Mouse (Mus musculus): ENCODE results near the gene Hoxd12. TPM values are rescaled to one million over a fixed set of nuclear protein-coding genes. Genes with fewer than 3 reads are reported as not detected.

Hoxd12 gene
- polyA plus RNA-seq, 1 experiment: not detected

GRCm38 (mm10) chr2:74708676-74709075, 33.9 kb downstream of the Hoxd12 start:
- H3K4me3 ChIP-seq (replicated peaks): no peak overlapping the region
- no peaks in the 10 kb centered on the region for H3K4me1 ChIP-seq (ENCODE audit: control insufficient read depth)
- H3K36me3 ChIP-seq (ENCODE audit: control insufficient read depth): no peaks in the 10 kb centered on the region
- no peaks in the 10 kb centered on the region; the same call in 1 of the 2 replicates for H3K9me3 ChIP-seq (ENCODE audit: control insufficient read depth, low read length)
- H3K27me3 ChIP-seq (ENCODE audit: control insufficient read depth): peaks cover 100% of the 10 kb centered on the region
- TF ChIP-seq TAL1 (IDR thresholded peaks at IDR 0.05; ENCODE audit: low read length) (no peak), GATA1 (IDR thresholded peaks at IDR 0.05; ENCODE audit: low read length) (no peak)

- Histone ChIP-seq H3K4me3 (replicated peaks) (no peak overlapping the region), H3K36me3 (ENCODE audit: control insufficient read depth) (no peaks in the 10 kb centered on the region), H3K4me1 (ENCODE audit: control insufficient read depth) (no peaks in the 10 kb centered on the region), H3K27me3 (ENCODE audit: control insufficient read depth) (peaks cover 100% of the 10 kb centered on the region), H3K9me3 (ENCODE audit: control insufficient read depth, low read length) (no peaks in the 10 kb centered on the region; the same call in 1 of the 2 replicates)
- no peak for TF ChIP-seq TAL1 (IDR thresholded peaks at IDR 0.05; ENCODE audit: low read length)
- no peak for TF ChIP-seq GATA1 (IDR thresholded peaks at IDR 0.05; ENCODE audit: low read length)
These were observed 34.9 kb downstream of the Hoxd12 start for GRCm38 (mm10) chr2:74709465-74710419.

DNA sequence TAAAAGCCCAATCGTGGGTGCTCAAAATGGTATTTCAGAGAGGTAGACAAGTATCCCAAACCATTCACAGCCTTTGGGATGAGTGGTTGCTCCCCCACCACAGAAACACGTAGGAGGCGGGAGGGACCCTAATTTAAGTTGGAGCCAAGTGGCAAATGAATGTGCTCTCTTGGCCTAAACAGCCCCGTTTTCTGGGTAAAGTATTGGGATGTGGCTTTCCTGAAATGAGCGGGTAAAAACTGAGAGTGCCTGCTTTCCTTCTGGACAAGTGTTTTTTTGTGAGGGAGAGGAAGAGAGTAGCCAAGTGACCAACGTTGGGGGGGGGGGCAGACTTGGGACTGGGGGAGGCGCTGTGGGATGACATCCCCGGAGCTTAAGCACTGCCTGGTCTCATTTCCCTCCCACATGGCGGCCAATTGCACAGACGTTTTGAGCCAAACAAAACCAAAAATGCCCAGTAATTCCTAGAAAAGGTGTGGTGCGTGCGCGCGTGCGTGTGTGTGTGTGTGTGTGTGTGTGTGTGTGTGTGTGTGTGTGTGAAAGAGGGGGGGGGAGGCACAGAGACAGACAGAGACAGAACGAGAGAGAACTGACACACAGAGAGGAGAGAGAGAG, 36.2 kb downstream of the Hoxd12 start:
- no peak for TF ChIP-seq TAL1 (IDR thresholded peaks at IDR 0.05; ENCODE audit: low read length)
- TF ChIP-seq GATA1 (IDR thresholded peaks at IDR 0.05; ENCODE audit: low read length): no peak
- H3K9me3 ChIP-seq (ENCODE audit: control insufficient read depth, low read length): no peaks in the 10 kb centered on the region
- H3K4me3 ChIP-seq (replicated peaks): no peak overlapping the region
- peaks cover 1% of the 10 kb centered on the region; the same call in 1 of the 2 replicates for H3K4me1 ChIP-seq (ENCODE audit: control insufficient read depth)
- peaks cover 100% of the 10 kb centered on the region for H3K27me3 ChIP-seq (ENCODE audit: control insufficient read depth)
- H3K36me3 ChIP-seq (ENCODE audit: control insufficient read depth): no peaks in the 10 kb centered on the region

GRCm38 (mm10) chr2:74711721-74712621, 37.2 kb downstream of the Hoxd12 start, which contains the start of the genes Hoxd3 and Hoxd4:
Gene Hoxd3, plus strand, starts transcription at chr2:74711927.
Gene Hoxd4, plus strand, starts transcription at chr2:74711929.
- peaks cover 98% of the 10 kb centered on the region for H3K27me3 ChIP-seq (ENCODE audit: control insufficient read depth)
- peaks cover 1% of the 10 kb centered on the region; the same call in 1 of the 2 replicates for H3K4me1 ChIP-seq (ENCODE audit: control insufficient read depth)
- no peaks in the 10 kb centered on the region for H3K36me3 ChIP-seq (ENCODE audit: control insufficient read depth)
- TF ChIP-seq GATA1 (IDR thresholded peaks at IDR 0.05; ENCODE audit: low read length): no peak
- TF ChIP-seq TAL1 (IDR thresholded peaks at IDR 0.05; ENCODE audit: low read length): no peak
- H3K4me3 ChIP-seq (replicated peaks): no peak within 1 kb of the TSS
- no peaks in the 10 kb centered on the region for H3K9me3 ChIP-seq (ENCODE audit: control insufficient read depth, low read length)

- H3K4me3 ChIP-seq (replicated peaks): no peak overlapping the region
- H3K27me3 ChIP-seq (ENCODE audit: control insufficient read depth): peaks cover 93% of the 10 kb centered on the region
These were observed 38.7 kb downstream of the Hoxd12 start for GRCm38 (mm10) chr2:74713239-74714150.

DNA sequence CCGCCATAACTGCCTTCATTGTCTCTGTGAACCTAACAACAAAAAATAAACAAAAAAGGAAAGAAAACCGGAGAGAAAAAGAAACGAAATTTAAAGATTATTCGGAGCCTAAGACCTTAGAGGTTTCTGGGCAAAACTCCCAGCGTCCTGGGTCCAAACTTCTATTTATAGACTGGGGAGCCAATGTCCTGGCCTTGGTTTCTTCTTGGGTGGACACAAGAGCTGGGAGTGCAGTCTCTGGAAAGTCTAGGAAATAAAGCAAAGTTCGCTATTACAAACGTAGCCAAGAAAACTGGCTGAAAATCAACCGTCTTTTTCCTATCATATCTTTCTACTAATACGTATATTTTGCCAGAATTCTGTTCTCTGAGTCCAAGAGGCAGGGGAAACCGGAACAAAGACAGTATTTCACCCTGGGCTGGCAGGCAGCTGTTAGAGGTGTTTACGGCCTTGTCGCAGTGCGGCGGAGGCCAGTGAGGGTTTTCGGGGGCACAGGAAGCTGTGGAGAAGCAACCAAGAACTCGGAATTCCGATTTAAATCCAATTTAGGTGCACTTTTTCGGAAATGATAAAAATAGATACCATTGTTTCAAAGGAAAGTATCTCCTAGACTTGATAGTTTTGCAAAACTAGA, 39.5 kb downstream of the Hoxd12 start:
- Histone ChIP-seq H3K36me3 (ENCODE audit: control insufficient read depth) (no peaks in the 10 kb centered on the region), H3K9me3 (ENCODE audit: control insufficient read depth, low read length) (no peaks in the 10 kb centered on the region), H3K4me1 (ENCODE audit: control insufficient read depth) (peaks cover 1% of the 10 kb centered on the region; the same call in 1 of the 2 replicates), H3K4me3 (replicated peaks) (no peak overlapping the region), H3K27me3 (ENCODE audit: control insufficient read depth) (peaks cover 91% of the 10 kb centered on the region)
- TF ChIP-seq TAL1 (IDR thresholded peaks at IDR 0.05; ENCODE audit: low read length): no peak
- TF ChIP-seq GATA1 (IDR thresholded peaks at IDR 0.05; ENCODE audit: low read length): no peak

More at GRCm38 (mm10) chr2:74713239-74714150, 38.7 kb downstream of the Hoxd12 start:
- peaks cover 1% of the 10 kb centered on the region; the same call in 1 of the 2 replicates for H3K4me1 ChIP-seq (ENCODE audit: control insufficient read depth)
- H3K9me3 ChIP-seq (ENCODE audit: control insufficient read depth, low read length): no peaks in the 10 kb centered on the region
- no peaks in the 10 kb centered on the region for H3K36me3 ChIP-seq (ENCODE audit: control insufficient read depth)
- TF ChIP-seq TAL1 (IDR thresholded peaks at IDR 0.05; ENCODE audit: low read length): no peak
- TF ChIP-seq GATA1 (IDR thresholded peaks at IDR 0.05; ENCODE audit: low read length): no peak

DNA sequence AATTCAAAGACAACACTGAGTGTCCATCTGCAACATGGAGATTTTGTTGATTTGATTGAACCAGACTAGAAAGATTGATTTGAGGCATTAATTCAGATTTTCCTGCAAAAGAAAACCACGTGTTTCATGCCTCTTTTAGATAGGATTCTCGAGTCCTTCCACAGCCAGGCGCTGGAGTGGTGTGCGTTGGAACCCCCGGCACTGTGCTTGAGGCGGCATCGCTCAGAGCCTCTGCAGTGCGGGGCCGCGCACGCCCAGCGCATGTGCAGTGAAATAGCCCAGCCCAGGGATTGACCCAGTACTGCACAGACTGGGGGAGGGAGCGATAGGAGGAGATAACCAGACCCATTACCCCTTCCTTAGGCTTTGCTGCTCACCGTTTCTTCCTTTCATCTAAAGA, 40.1 kb downstream of the Hoxd12 start:
- Histone ChIP-seq H3K4me3 (replicated peaks) (no peak overlapping the region), H3K27me3 (ENCODE audit: control insufficient read depth) (peaks cover 90% of the 10 kb centered on the region), H3K9me3 (ENCODE audit: control insufficient read depth, low read length) (no peaks in the 10 kb centered on the region), H3K36me3 (ENCODE audit: control insufficient read depth) (no peaks in the 10 kb centered on the region), H3K4me1 (ENCODE audit: control insufficient read depth) (peaks cover 1% of the 10 kb centered on the region; the same call in 1 of the 2 replicates)
- TF ChIP-seq GATA1 (IDR thresholded peaks at IDR 0.05; ENCODE audit: low read length) (no peak), TAL1 (IDR thresholded peaks at IDR 0.05; ENCODE audit: low read length) (no peak)

Data from erythroblast, embryonic 14.5 days (primary cell).